Mouse (Mus musculus) forebrain, embryonic 12.5 days (tissue): Measurements from ENCODE around the gene Hist2h2aa1. TPM values are rescaled to one million over a fixed set of nuclear protein-coding genes. Genes with fewer than 3 reads are reported as not detected.
"Not testable (repeated sequence)": the region's sequence is repeated elsewhere in the genome, so short reads cannot be mapped to it uniquely, and the experiment has no call there.

ENCODE experiments used
- ATAC-seq: fragments of 200-750 bp; cut with Nextera tagmentation; 2 replicates; pipeline ENCODE4 v1.8.0; 2017; ENCODE audit warnings: moderate TSS enrichment; ENCODE audit not compliant: low FRiP score
- H3K27ac ChIP-seq: fragments of 300-500 bp; sonication (generic); 2 replicates; pipeline ENCODE4 v1.5.1; 2016; ENCODE audit warnings: mild to moderate bottlenecking
- H3K27me3 ChIP-seq: fragments of 300-500 bp; sonication (generic); 2 replicates; pipeline ENCODE4 v1.6.1; 2016; ENCODE audit warnings: mild to moderate bottlenecking
- H3K36me3 ChIP-seq: fragments of 300-500 bp; sonication (generic); replicated peaks from 2 replicates; pipeline ENCODE4 v1.6.1; 2016; ENCODE audit warnings: mild to moderate bottlenecking
- H3K4me1 ChIP-seq: fragments of 300-500 bp; sonication (generic); 2 replicates; pipeline ENCODE4 v1.6.1; 2016
- H3K4me2 ChIP-seq: fragments of 300-500 bp; sonication (generic); 2 replicates; pipeline ENCODE4 v1.6.1; 2016; ENCODE audit warnings: mild to moderate bottlenecking, moderate library complexity
- H3K4me3 ChIP-seq: fragments of 300-500 bp; sonication (generic); replicated peaks from 2 replicates; pipeline ENCODE4 v1.5.1; 2016; ENCODE audit warnings: mild to moderate bottlenecking
- H3K9ac ChIP-seq: fragments of 300-500 bp; sonication (generic); 2 replicates; pipeline ENCODE4 v1.6.1; 2016; ENCODE audit warnings: mild to moderate bottlenecking
- H3K9me3 ChIP-seq: fragments of 300-500 bp; sonication (generic); 2 replicates; pipeline ENCODE4 v1.6.1; 2016
- WGBS: fragments of 180-500 bp; shearing (Covaris S2); methylation state at CpG from one replicate; pipeline ENCODE4 v1.1.7; 2016; 5-methylcytosine and 5-hydroxymethylcytosine counted together
- polyA plus RNA-seq: library from polyadenylated mRNA; unstranded; fragments of >200 nt; fragmentation: Nextera tagmentation; extraction: Ambion mirVana; gene quantifications from 2 replicates; pipeline ENCODE4 v1.2.1, GENCODE M21; 2016

The Hist2h2aa1 gene
- polyA plus RNA-seq, 1 experiment from 2014 or later: 21.0 TPM

DNA sequence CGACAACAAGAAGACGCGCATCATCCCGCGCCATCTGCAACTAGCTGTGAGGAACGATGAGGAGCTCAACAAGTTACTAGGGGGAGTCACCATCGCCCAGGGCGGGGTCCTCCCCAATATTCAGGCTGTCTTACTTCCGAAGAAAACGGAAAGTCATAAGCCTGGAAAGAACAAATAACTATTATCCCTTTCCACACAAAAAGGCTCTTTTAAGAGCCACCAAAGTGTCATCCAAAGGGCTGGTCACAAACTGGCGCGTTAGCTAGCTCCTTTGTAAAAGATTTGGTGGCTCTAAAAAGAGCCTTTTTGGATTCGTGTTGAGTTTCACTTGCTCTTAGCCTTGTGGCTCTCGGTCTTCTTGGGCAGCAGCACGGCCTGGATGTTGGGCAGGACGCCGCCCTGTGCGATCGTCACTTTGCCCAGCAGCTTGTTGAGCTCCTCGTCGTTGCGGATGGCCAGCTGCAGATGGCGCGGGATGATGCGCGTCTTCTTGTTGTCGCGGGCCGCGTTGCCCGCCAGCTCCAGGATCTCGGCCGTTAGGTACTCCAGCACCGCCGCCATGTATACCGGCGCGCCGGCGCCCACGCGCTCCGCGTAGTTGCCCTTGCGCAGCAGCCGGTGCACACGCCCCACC is 25.0 kb upstream of the Hist2h2aa1 start:
- H3K4me1 ChIP-seq: peaks cover 42% of the 10 kb centered on the region
- under 1% methylated on average over 39 of the region's 47 CpGs for WGBS

DNA sequence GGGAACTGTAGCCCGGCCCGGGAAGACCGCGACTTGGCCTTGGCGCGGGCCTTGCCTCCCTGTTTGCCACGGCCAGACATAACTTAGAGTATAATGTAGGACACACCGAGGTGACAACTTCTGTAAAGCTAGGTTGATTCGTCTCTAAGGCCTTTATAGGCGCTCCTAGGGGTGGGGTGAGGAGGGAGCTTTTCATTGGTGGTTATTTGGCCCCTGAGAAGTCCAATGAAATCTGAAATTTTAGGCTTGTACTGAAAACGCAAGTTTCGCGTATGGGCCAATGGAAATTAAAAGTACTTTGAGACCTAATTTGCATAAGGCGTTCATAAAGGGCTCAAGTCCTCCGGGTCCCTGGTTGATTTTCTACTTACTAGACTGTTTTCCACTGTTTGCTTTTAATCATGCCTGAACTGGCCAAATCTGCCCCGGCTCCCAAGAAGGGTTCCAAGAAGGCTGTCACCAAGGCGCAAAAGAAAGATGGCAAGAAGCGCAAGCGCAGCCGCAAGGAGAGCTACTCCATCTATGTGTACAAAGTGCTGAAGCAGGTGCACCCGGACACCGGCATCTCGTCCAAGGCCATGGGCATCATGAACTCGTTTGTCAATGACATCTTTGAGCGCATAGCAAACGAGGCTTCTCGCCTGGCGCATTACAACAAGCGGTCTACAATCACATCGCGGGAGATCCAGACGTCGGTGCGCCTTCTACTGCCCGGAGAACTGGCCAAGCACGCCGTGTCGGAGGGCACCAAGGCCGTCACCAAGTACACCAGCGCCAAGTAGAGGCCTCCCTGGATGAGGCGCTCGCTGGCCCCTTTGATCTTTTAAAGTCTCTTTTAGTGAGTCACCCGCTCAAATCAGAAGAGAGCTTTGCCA is 24.3 kb upstream of the Hist2h2aa1 start, which contains the start of the genes Hist2h2ac and Hist2h2be:
Hist2h2ac (minus strand) TSS at position 116 of the 875 bp plus-strand sequence.
Hist2h2be (plus strand) TSS at position 355 of the 875 bp plus-strand sequence.
- Histone ChIP-seq H3K36me3 (no peaks in the 10 kb centered on the region), H3K4me2 (peak within 1 kb of the TSS; percentile 72), H3K9me3 (no peaks in the 10 kb centered on the region), H3K27ac (peak within 1 kb of the TSS; percentile 99), H3K4me3 (peak within 1 kb of the TSS; percentile 62), H3K4me1 (peaks cover 50% of the 10 kb centered on the region), H3K27me3 (no peaks in the 10 kb centered on the region), H3K9ac (peak within 1 kb of the TSS; percentile 87)
- peak; percentile 87 for ATAC-seq
- WGBS: under 1% methylated on average over 43 of the region's 43 CpGs

More for the DNA sequence above, 25.0 kb upstream of the Hist2h2aa1 start:
- peak overlapping the region; percentile 99 for H3K27ac ChIP-seq
- H3K9ac ChIP-seq: peak overlapping the region; percentile 87
- H3K4me2 ChIP-seq: peak overlapping the region; percentile 72
- peak; percentile 28; the same call in 1 of the 2 replicates for ATAC-seq
- H3K9me3 ChIP-seq, H3K27me3 ChIP-seq, H3K36me3 ChIP-seq: not testable (repeated sequence)
- H3K4me3 ChIP-seq: peak overlapping the region; percentile 62

DNA sequence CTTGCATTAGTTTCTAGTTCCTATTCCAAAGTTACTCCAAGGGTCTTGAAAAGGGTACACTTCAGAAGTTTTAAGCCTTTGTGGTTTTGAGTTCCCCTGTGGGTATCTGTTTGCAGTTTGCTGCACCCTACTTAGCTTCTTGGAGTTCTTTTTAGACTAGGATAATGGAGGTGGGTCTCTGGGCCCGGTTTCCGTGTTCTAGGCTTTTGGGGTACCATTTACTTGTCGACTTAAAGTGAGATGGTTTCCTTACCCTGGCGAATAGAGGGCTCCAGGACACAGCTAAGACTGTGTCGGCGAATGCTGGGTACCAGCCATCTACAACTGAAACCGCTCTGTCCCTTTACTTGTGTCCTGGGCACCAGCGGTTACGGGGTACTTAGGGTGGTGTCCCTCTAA is 23.7 kb upstream of the Hist2h2aa1 start:
- WGBS: 13% methylated on average over 9 of the region's 9 CpGs
- Histone ChIP-seq H3K9me3 (no peaks in the 10 kb centered on the region), H3K4me1 (peaks cover 55% of the 10 kb centered on the region), H3K9ac (peak overlapping the region; percentile 87), H3K4me3 (peak overlapping the region; percentile 62), H3K36me3 (no peaks in the 10 kb centered on the region), H3K27ac (peak overlapping the region; percentile 99), H3K4me2 (peak overlapping the region; percentile 72), H3K27me3 (no peaks in the 10 kb centered on the region)
- no peak for ATAC-seq

DNA sequence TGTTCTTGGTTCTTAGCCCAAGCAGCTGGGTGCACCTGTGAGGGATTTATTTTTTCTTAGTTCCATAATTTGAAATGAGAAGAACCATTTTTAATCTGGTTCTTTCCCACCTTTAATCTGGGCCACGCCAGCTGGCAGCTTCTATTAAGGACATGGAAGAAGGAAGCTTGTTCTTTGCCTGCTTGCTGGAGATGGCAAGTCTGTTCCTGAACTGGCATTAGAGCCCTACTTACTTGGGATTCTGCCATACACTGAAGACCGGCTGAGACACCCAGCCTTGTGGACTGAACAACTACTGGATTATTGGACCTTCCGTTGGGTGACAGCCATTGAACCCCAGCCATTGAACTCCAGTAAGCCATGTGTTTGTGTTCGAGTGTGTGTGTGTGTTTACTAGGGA is 22.5 kb upstream of the Hist2h2aa1 start:
- Histone ChIP-seq H3K4me3 (no peak overlapping the region), H3K9ac (0 out of 2 replicates have a peak overlapping the region, but pooled peaks have one; percentile 87), H3K9me3 (no peaks in the 10 kb centered on the region), H3K36me3 (no peaks in the 10 kb centered on the region), H3K4me1 (peaks cover 55% of the 10 kb centered on the region), H3K4me2 (peak overlapping the region; percentile 72), H3K27me3 (no peaks in the 10 kb centered on the region), H3K27ac (no peak overlapping the region)
- WGBS: 87% methylated on average over 4 of the region's 4 CpGs
- ATAC-seq: no peak

DNA sequence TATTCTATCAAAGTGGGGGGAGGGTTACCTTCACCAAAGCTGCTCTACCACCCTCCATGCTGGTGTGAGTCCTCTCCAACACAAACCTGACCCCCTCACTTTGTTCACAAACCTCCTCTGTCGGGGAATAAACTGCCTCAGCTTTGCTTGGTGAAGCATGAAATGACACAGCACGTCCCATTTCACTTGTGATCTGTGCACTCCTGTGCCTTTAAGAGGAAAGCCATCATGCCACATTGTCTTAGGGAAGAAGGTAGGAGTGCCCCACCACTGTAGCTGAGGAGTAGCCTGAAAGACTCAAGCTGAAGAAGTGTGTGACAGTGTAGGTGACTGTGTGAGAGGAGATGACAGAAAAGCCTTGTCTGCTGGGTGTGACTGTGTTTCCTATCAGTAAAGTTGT is 19.9 kb upstream of the Hist2h2aa1 start:
- no peak overlapping the region for H3K4me3 ChIP-seq
- WGBS: 20% methylated on average over 2 of the region's 2 CpGs
- H3K9me3 ChIP-seq: no peaks in the 10 kb centered on the region
- no peaks in the 10 kb centered on the region for H3K27me3 ChIP-seq
- H3K9ac ChIP-seq: peak overlapping the region; percentile 25; the same call in 1 of the 2 replicates
- no peak for ATAC-seq
- no peak overlapping the region for H3K27ac ChIP-seq
- H3K4me2 ChIP-seq: 0 out of 2 replicates have a peak overlapping the region, but pooled peaks have one; percentile 13
- no peaks in the 10 kb centered on the region for H3K36me3 ChIP-seq
- peaks cover 47% of the 10 kb centered on the region for H3K4me1 ChIP-seq

DNA sequence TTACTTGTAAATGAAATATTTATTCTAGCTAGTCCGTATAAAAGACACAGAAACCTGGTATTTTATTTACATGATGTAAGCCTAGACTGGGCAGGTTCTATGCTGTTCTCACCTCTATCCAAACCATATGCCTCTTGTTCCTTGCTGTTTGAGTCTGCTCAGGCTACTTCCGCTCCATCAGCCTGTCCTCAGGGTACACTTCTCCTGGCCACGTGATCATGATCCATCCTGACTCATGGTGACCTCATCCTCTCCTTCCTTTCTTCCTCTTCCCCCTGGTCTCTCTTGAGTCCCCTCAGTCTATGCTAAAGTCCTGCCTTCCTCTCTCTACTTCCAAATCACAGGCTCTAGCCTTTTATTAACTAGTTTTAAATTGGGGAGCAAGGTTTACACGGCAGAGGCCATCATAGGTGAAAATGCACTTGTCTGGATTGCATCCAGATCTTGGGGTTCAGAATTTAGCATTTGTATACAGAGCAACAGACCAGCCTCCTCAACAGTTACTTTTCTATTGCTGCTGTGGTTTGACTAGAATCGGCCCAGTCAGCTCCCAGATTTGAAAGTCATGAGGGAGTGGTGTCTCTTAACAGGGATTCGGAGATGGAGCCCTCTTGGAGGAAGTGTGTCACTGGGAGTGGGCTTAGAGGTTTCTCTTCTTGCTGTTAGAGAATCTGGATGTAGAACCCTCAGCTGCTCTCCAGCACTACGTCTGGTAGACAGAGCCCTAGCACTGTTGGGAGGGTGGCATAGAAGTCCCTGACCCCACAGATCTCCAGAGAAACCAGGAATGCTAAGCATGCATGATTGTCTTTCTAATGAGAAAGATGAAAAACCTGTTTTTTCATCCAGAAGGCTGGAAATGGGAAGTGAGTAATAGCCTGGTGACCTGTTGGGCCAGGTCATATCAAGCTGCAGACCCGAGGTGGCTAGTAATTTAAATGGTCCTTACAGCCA is 18.3 kb upstream of the Hist2h2aa1 start:
- ATAC-seq: no peak
- Histone ChIP-seq H3K9me3 (no peaks in the 10 kb centered on the region), H3K4me3 (no peak overlapping the region), H3K27me3 (no peaks in the 10 kb centered on the region), H3K4me2 (no peak overlapping the region), H3K9ac (no peak overlapping the region), H3K36me3 (no peaks in the 10 kb centered on the region), H3K4me1 (peaks cover 36% of the 10 kb centered on the region), H3K27ac (no peak overlapping the region)
- 74% methylated on average over 8 of the region's 8 CpGs for WGBS

DNA sequence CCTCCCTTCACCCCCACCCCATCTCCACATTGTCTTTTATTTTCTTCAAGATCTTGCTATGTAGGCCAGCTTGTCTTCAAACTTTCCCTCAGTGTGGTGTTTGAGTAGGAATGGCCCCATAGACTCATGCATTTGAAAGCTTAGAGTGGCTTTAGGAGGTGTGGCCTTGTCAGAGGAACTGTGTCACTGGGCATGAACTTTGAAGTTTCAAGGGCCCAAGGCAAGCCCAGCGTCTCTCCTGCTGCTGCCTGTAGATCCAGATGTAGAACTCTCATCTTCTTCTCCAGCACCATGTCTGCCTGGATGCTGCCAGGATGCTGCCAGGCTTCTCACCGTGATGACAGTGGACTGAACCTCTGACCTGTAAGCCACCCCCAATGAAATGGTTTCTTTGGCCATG is 16.5 kb upstream of the Hist2h2aa1 start:
- no peaks in the 10 kb centered on the region for H3K36me3 ChIP-seq
- no peak overlapping the region for H3K4me3 ChIP-seq
- no peaks in the 10 kb centered on the region for H3K9me3 ChIP-seq
- H3K27me3 ChIP-seq: no peaks in the 10 kb centered on the region
- no peak overlapping the region for H3K9ac ChIP-seq
- no peak overlapping the region for H3K27ac ChIP-seq
- no peak for ATAC-seq
- H3K4me2 ChIP-seq: no peak overlapping the region
- peaks cover 22% of the 10 kb centered on the region for H3K4me1 ChIP-seq
- 83% methylated on average over 2 of the region's 2 CpGs for WGBS

DNA sequence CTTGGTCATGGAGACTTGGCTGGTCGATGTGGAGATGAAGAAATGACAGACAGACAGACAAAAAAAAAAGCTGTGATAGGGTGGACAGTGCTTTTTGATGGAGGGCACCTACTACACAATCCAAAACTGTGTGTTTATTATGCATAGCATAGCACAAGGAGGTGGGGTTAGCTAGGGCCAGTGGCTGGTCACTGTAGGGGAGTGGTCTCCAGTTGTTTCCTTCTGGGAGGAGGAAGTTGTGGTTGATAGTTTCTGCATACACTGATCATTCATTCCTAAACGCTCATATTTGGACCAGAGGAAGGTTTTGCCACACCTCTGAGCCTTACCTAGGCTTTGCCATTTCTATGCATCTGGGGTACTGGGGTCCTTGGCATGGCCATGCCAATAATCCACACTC is 14.9 kb upstream of the Hist2h2aa1 start:
- H3K9me3 ChIP-seq: no peaks in the 10 kb centered on the region
- ATAC-seq: no peak
- H3K27me3 ChIP-seq: no peaks in the 10 kb centered on the region
- H3K9ac ChIP-seq: no peak overlapping the region
- H3K4me3 ChIP-seq: no peak overlapping the region
- no peaks in the 10 kb centered on the region for H3K36me3 ChIP-seq
- peaks cover 11% of the 10 kb centered on the region for H3K4me1 ChIP-seq
- 76% methylated on average over 2 of the region's 2 CpGs for WGBS
- H3K27ac ChIP-seq: no peak overlapping the region
- no peak overlapping the region for H3K4me2 ChIP-seq

DNA sequence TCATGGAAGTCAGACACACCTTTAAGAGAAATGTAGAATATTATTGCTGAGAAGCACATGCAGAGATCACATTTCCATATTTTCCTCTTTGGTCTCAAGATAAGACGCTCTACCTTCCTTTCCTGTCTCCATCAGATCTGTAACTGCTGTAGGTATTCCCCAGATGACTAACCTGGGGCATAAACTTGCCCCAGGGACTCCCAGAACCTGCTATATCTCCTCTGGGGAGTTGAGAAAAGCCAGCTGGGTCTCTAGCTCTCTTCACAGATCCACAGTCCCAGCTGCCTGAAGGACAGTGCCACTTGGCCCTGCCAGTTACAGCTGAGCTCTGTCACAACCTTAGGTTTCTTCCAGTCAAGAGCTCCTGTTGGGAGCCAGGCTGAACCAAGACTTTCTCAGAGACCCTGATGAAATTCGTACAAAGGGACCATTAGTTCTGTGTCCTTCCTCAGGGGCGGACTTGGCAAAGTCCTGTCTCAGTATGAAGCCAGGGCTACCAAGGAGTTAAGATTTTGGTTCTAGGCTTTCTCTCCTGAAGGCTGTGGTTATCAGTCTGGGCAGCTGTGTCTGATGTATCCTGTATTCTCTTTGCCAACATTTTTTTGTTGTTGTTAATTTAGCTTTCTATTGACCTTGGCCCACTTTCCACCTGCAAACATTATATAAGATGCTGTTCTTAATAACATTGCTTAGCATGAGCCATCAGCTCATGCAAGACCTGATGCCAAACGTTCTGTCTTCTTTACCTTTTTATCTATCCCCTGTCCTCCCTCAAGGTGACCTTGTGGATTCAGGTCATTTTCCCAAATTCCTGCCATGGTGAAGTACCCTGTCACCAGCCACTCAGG is 14.2 kb upstream of the Hist2h2aa1 start:
- Histone ChIP-seq H3K9ac (no peak overlapping the region), H3K27ac (no peak overlapping the region), H3K27me3 (no peaks in the 10 kb centered on the region), H3K9me3 (no peaks in the 10 kb centered on the region), H3K4me2 (no peak overlapping the region), H3K36me3 (no peaks in the 10 kb centered on the region), H3K4me1 (0 out of 2 replicates have a peak, but pooled peaks cover 4% of the 10 kb centered on the region), H3K4me3 (no peak overlapping the region)
- ATAC-seq: no peak
- 81% methylated on average over 4 of the region's 4 CpGs for WGBS

DNA sequence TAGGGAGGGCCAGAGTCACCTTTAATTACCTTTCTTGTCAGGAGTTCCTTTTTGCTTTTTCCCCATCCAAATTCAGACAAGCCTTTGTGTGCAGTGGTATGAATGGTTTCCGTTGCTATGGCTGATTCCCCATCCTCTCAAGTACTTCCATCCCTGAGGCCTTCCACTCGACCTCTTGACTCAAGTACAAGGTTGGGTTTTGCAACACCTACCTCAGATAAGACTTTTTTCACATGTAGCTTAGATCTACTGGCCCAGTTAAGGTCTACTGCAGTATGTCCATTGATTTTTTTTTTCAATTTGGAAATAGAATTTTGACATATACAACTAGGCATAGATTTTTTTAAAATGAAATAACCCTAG is 13.6 kb upstream of the Hist2h2aa1 start:
- Histone ChIP-seq H3K9ac (no peak overlapping the region), H3K4me1 (peaks cover 2% of the 10 kb centered on the region), H3K4me3 (no peak overlapping the region), H3K27me3 (no peaks in the 10 kb centered on the region), H3K36me3 (no peaks in the 10 kb centered on the region), H3K4me2 (no peak overlapping the region), H3K27ac (no peak overlapping the region), H3K9me3 (no peaks in the 10 kb centered on the region)
- no peak for ATAC-seq
- WGBS: 65% methylated on average over 2 of the region's 2 CpGs

DNA sequence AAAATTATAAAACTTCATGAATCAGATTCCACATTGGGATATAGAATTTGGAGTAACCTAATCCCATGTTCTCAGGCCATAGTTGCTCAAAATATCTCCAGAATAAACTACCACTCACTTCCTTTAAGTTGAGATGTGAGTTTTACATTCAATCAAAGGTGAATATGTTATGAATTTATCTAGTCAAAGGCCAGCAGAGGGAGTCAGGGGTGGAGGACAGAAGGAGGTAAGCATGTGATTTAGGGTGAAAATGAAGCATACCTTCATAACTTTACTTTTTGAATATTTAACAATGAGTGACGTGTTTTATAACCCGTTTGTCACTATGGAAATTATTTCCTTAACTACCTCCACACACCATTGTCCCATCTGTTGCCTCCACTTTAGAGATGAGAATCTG is 10.4 kb upstream of the Hist2h2aa1 start:
- WGBS: 98% methylated on average over 2 of the region's 2 CpGs
- no peaks in the 10 kb centered on the region for H3K27me3 ChIP-seq
- H3K4me3 ChIP-seq: no peak overlapping the region
- peaks cover 18% of the 10 kb centered on the region for H3K4me1 ChIP-seq
- no peak for ATAC-seq
- no peaks in the 10 kb centered on the region for H3K9me3 ChIP-seq
- no peak overlapping the region for H3K27ac ChIP-seq
- H3K9ac ChIP-seq: no peak overlapping the region
- no peak overlapping the region for H3K4me2 ChIP-seq
- H3K36me3 ChIP-seq: no peaks in the 10 kb centered on the region
